ENCODE assay signal across 14 mouse cellular contexts in the genomic region with DNA sequence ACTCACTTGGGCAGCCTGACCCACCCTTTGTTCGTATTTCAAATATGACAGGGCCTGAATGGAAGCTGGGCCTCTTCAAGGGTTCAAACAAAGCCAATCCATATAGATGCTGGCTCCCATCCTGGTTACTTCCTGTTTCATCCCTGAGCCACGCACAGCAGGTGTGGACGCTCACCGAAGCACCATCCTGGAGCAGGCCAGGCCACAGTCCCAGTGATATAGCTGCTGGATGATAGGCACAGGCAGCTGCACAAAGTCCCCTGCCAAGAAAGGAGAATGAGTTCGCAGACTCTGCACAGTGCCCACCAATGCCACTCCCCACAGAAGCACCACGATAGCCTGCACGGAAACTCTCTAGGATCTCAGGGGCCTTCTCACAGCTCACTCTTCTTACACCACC. TPM values are rescaled to one million over a fixed set of nuclear protein-coding genes. Genes with fewer than 3 reads are reported as not detected.
"Had no signal": no experiment of that assay in that cellular context is flagged by ENCODE, and none has a peak within 500 bp of the region (broad histone marks: within the 10 kb centered on the region; RNA-seq: fewer than 3 reads in every experiment).

No protein-coding gene starts in this region.

- DNase-seq: kidney, postnatal 10 days; kidney, postnatal 4 days; liver; lung, adult 2 months; lung, postnatal 36 days; midbrain, embryonic 14.5 days; right cerebral cortex, postnatal 4 days; thymus, postnatal 36 days had no signal

- H3K4me3 ChIP-seq: layer of hippocampus, adult 2 months; limb, embryonic 12.5 days; liver, embryonic 15.5 days; midbrain, embryonic 10.5 days; neural tube, embryonic 12.5 days had no signal

- H3K27ac ChIP-seq: layer of hippocampus, adult 2 months; limb, embryonic 12.5 days; liver, embryonic 15.5 days; midbrain, embryonic 10.5 days; neural tube, embryonic 12.5 days had no signal

- H3K27me3 ChIP-seq: limb, embryonic 12.5 days; liver, embryonic 15.5 days; neural tube, embryonic 12.5 days had no signal

- H3K4me2 ChIP-seq: limb, embryonic 12.5 days; liver, embryonic 15.5 days; neural tube, embryonic 12.5 days had no signal

RNA-seq across cellular contexts. Expression of gene Lrrc75b, which starts 48.2 kb away (rescaled TPM):
- total RNA-seq: megakaryocyte progenitor cell, adult 5-6 weeks had no signal

RNA-seq across cellular contexts. Expression of gene Ggt1, which starts 49.5 kb away (rescaled TPM):
- total RNA-seq: megakaryocyte progenitor cell, adult 5-6 weeks had no signal
